Mouse (Mus musculus): ENCODE data around the gene Ugt1a9. TPM values are rescaled to one million over a fixed set of nuclear protein-coding genes. Genes with fewer than 3 reads are reported as not detected.
"Not testable (repeated sequence)": the region's sequence is repeated elsewhere in the genome, so short reads cannot be mapped to it uniquely, and the experiment has no call there.

Ugt1a9 gene
- total and polyA plus RNA-seq, 3 experiments = not detected

- H3K36me3 ChIP-seq (replicated peaks in 1 of 2; ENCODE audit: control insufficient read depth in 1 of 2, insufficient read depth in 1 of 2, low read length in 1 of 2); H3K4me3 ChIP-seq (replicated peaks in 1 of 3; ENCODE audit: low read depth in 2 of 3, low read length in 2 of 3, poor library complexity in 1 of 3); H3K9me3 ChIP-seq (replicated peaks; ENCODE audit: low read length); dilution Hi-C loops (cut with MboI; ENCODE audit: extremely low pct_ligation_motif_present, extremely low pct_unique_long_range_greater_than_20kb, low sequenced_read_pairs); in situ Hi-C loops (cut with MboI; ENCODE audit: low pct_ligation_motif_present, low pct_unique_long_range_greater_than_20kb, low sequenced_read_pairs); H3K4me1 ChIP-seq (ENCODE audit: control insufficient read depth in 1 of 2, insufficient read depth in 2 of 2); H3K9ac ChIP-seq (ENCODE audit: insufficient read depth, low read depth); H3K79me2 ChIP-seq (replicated peaks; ENCODE audit: control insufficient read depth, extremely low read depth, insufficient read depth, poor library complexity, severe bottlenecking); H3K27ac ChIP-seq (ENCODE audit: insufficient read depth, low read depth); DNase-seq (ENCODE audit: extremely low read depth); H3K4me2 ChIP-seq (ENCODE audit: insufficient read depth, low read depth, poor library complexity, severe bottlenecking); H3K27me3 ChIP-seq (replicated peaks): not testable (repeated sequence)
- peak; percentile 17 to 21; a peak in 1 of 4 replicates for TF ChIP-seq CTCF (conservative IDR thresholded peaks at IDR 0.05 in 1 of 2, IDR thresholded peaks at IDR 0.05 in 1 of 2; ENCODE audit: low read depth in 2 of 2, low read length in 2 of 2)
- peak; percentile 32 for TF ChIP-seq SMC3 (IDR thresholded peaks at IDR 0.05; ENCODE audit: low read depth, low read length)
Observed at GRCm38 (mm10) chr1:88120550-88120949, 50.0 kb downstream of the Ugt1a9 start.

- TF ChIP-seq CTCF (conservative IDR thresholded peaks at IDR 0.05 in 1 of 2, IDR thresholded peaks at IDR 0.05 in 1 of 2; ENCODE audit: low read depth in 2 of 2, low read length in 2 of 2) (peak in 1 of 2 experiments; percentile 53; a peak in 2 of 4 replicates), SMC3 (IDR thresholded peaks at IDR 0.05; ENCODE audit: low read depth, low read length) (peak; percentile 39), RAD21 (IDR thresholded peaks at IDR 0.05; ENCODE audit: low read depth, low read length) (peak; percentile 18)
- H3K79me2 ChIP-seq (replicated peaks; ENCODE audit: control insufficient read depth, extremely low read depth, insufficient read depth, poor library complexity, severe bottlenecking); H3K27me3 ChIP-seq (replicated peaks); H3K4me2 ChIP-seq (ENCODE audit: insufficient read depth, low read depth, poor library complexity, severe bottlenecking); H3K27ac ChIP-seq (ENCODE audit: insufficient read depth, low read depth); H3K9me3 ChIP-seq (replicated peaks; ENCODE audit: low read length); H3K9ac ChIP-seq (ENCODE audit: insufficient read depth, low read depth); H3K4me1 ChIP-seq (ENCODE audit: control insufficient read depth in 1 of 2, insufficient read depth in 2 of 2); in situ Hi-C loops (cut with MboI; ENCODE audit: low pct_ligation_motif_present, low pct_unique_long_range_greater_than_20kb, low sequenced_read_pairs); H3K36me3 ChIP-seq (replicated peaks in 1 of 2; ENCODE audit: control insufficient read depth in 1 of 2, insufficient read depth in 1 of 2, low read length in 1 of 2); H3K4me3 ChIP-seq (replicated peaks in 1 of 3; ENCODE audit: low read depth in 2 of 3, low read length in 2 of 3, poor library complexity in 1 of 3); dilution Hi-C loops (cut with MboI; ENCODE audit: extremely low pct_ligation_motif_present, extremely low pct_unique_long_range_greater_than_20kb, low sequenced_read_pairs): not testable (repeated sequence)
- DNase-seq (ENCODE audit: extremely low read depth) = peak; percentile 12
Observed at GRCm38 (mm10) chr1:88121521-88121920, 50.9 kb downstream of the Ugt1a9 start.

DNA sequence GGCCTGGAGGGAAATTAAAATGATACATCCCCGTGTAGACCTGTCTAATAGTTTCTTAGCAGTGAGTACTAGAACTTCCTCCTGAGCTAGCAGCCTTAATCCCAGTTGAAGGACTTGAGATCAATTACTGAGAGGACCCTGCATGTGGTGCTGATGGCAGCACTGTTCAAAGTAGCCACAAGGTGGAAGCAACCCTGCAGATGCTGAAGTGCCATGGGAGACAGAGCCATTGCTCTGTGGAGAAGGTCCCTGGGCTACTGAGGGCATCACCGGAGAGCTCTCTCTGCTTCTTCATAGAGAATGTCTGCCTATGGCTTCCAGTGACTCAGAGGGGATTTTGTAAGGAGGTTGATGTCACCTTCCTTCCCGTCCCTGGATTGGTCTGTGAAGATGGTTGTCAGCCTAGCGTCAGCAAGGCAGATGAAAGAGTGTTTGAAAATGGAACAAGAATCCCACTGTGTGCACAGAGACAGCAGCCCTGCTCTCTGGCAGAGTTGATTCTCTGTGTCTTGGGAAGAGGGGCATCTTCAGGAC, 55.3 kb downstream of the Ugt1a9 start:
- in situ Hi-C loops (cut with MboI; ENCODE audit: low pct_ligation_motif_present, low pct_unique_long_range_greater_than_20kb, low sequenced_read_pairs); H3K36me3 ChIP-seq (replicated peaks in 1 of 2; ENCODE audit: control insufficient read depth in 1 of 2, insufficient read depth in 1 of 2, low read length in 1 of 2); H3K27ac ChIP-seq (ENCODE audit: insufficient read depth, low read depth); H3K27me3 ChIP-seq (replicated peaks); dilution Hi-C loops (cut with MboI; ENCODE audit: extremely low pct_ligation_motif_present, extremely low pct_unique_long_range_greater_than_20kb, low sequenced_read_pairs); H3K9me3 ChIP-seq (replicated peaks; ENCODE audit: low read length); H3K4me3 ChIP-seq (replicated peaks in 1 of 3; ENCODE audit: low read depth in 2 of 3, low read length in 2 of 3, poor library complexity in 1 of 3); H3K9ac ChIP-seq (ENCODE audit: insufficient read depth, low read depth); H3K4me2 ChIP-seq (ENCODE audit: insufficient read depth, low read depth, poor library complexity, severe bottlenecking); H3K79me2 ChIP-seq (replicated peaks; ENCODE audit: control insufficient read depth, extremely low read depth, insufficient read depth, poor library complexity, severe bottlenecking): not testable (repeated sequence)
- H3K4me1 ChIP-seq (ENCODE audit: control insufficient read depth in 1 of 2, insufficient read depth in 2 of 2) = peaks cover 0 to 15% of the 10 kb centered on the region in 2 experiments; a peak in 2 of 4 replicates
- peak; percentile 15 for DNase-seq (ENCODE audit: extremely low read depth)
- peak in 1 of 2 experiments; percentile 55; a peak in 2 of 4 replicates for TF ChIP-seq CTCF (conservative IDR thresholded peaks at IDR 0.05 in 1 of 2, IDR thresholded peaks at IDR 0.05 in 1 of 2; ENCODE audit: low read depth in 2 of 2, low read length in 2 of 2)
- peak; percentile 35 for TF ChIP-seq SMC3 (IDR thresholded peaks at IDR 0.05; ENCODE audit: low read depth, low read length)
- TF ChIP-seq RAD21 (IDR thresholded peaks at IDR 0.05; ENCODE audit: low read depth, low read length) = peak; percentile 27

DNA sequence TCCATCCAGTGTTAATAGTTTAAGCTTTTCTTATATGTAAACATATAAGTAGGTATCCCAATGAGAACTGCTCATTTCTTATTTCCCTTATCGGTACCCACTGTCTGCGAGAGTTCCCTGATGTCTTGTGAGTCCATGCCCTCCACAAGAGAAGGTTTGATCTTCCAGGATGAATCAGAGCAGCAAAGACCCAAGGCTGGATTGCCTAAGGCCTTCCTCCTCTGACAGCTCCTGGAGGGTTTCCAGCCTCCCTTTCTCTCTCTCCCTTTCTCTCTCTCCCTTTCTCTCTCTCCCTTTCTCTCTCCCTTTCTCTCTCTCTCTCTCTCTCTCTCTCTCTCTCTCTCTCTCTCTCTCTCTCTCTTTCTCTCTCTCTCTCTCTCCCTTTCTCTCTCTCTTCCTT, 58.5 kb downstream of the Ugt1a9 start:
- H3K79me2 ChIP-seq (replicated peaks; ENCODE audit: control insufficient read depth, extremely low read depth, insufficient read depth, poor library complexity, severe bottlenecking); H3K9ac ChIP-seq (ENCODE audit: insufficient read depth, low read depth); H3K36me3 ChIP-seq (replicated peaks in 1 of 2; ENCODE audit: control insufficient read depth in 1 of 2, insufficient read depth in 1 of 2, low read length in 1 of 2); in situ Hi-C loops (cut with MboI; ENCODE audit: low pct_ligation_motif_present, low pct_unique_long_range_greater_than_20kb, low sequenced_read_pairs); H3K27ac ChIP-seq (ENCODE audit: insufficient read depth, low read depth); H3K4me2 ChIP-seq (ENCODE audit: insufficient read depth, low read depth, poor library complexity, severe bottlenecking); DNase-seq (ENCODE audit: extremely low read depth); dilution Hi-C loops (cut with MboI; ENCODE audit: extremely low pct_ligation_motif_present, extremely low pct_unique_long_range_greater_than_20kb, low sequenced_read_pairs); H3K4me3 ChIP-seq (replicated peaks in 1 of 3; ENCODE audit: low read depth in 2 of 3, low read length in 2 of 3, poor library complexity in 1 of 3); H3K9me3 ChIP-seq (replicated peaks; ENCODE audit: low read length); H3K27me3 ChIP-seq (replicated peaks): not testable (repeated sequence)
- H3K4me1 ChIP-seq (ENCODE audit: control insufficient read depth in 1 of 2, insufficient read depth in 2 of 2) = peaks cover 0 to 25% of the 10 kb centered on the region in 2 experiments; a peak in 2 of 4 replicates

- in situ Hi-C loops (cut with MboI; ENCODE audit: low pct_ligation_motif_present, low pct_unique_long_range_greater_than_20kb, low sequenced_read_pairs) = loop anchor here (10.0 kb wide), 1 partner anchor 155 kb away; no protein-coding TSS in a partner anchor
- not testable (repeated sequence) for H3K9ac ChIP-seq (ENCODE audit: insufficient read depth, low read depth)
Observed at GRCm38 (mm10) chr1:88130223-88130622, 59.6 kb downstream of the Ugt1a9 start.

More at GRCm38 (mm10) chr1:88130223-88130622, 59.6 kb downstream of the Ugt1a9 start:
- H3K36me3 ChIP-seq (replicated peaks in 1 of 2; ENCODE audit: control insufficient read depth in 1 of 2, insufficient read depth in 1 of 2, low read length in 1 of 2); H3K4me3 ChIP-seq (replicated peaks in 1 of 3; ENCODE audit: low read depth in 2 of 3, low read length in 2 of 3, poor library complexity in 1 of 3); H3K27me3 ChIP-seq (replicated peaks); H3K4me2 ChIP-seq (ENCODE audit: insufficient read depth, low read depth, poor library complexity, severe bottlenecking); dilution Hi-C loops (cut with MboI; ENCODE audit: extremely low pct_ligation_motif_present, extremely low pct_unique_long_range_greater_than_20kb, low sequenced_read_pairs); H3K79me2 ChIP-seq (replicated peaks; ENCODE audit: control insufficient read depth, extremely low read depth, insufficient read depth, poor library complexity, severe bottlenecking); H3K27ac ChIP-seq (ENCODE audit: insufficient read depth, low read depth); DNase-seq (ENCODE audit: extremely low read depth); H3K9me3 ChIP-seq (replicated peaks; ENCODE audit: low read length): not testable (repeated sequence)
- H3K4me1 ChIP-seq (ENCODE audit: control insufficient read depth in 1 of 2, insufficient read depth in 2 of 2) = peaks cover 0 to 33% of the 10 kb centered on the region in 2 experiments; a peak in 3 of 4 replicates

Data from CH12.LX (cell line).